Mouse (Mus musculus): ENCODE results near the gene Tcf3.

Gene Tcf3

DNA sequence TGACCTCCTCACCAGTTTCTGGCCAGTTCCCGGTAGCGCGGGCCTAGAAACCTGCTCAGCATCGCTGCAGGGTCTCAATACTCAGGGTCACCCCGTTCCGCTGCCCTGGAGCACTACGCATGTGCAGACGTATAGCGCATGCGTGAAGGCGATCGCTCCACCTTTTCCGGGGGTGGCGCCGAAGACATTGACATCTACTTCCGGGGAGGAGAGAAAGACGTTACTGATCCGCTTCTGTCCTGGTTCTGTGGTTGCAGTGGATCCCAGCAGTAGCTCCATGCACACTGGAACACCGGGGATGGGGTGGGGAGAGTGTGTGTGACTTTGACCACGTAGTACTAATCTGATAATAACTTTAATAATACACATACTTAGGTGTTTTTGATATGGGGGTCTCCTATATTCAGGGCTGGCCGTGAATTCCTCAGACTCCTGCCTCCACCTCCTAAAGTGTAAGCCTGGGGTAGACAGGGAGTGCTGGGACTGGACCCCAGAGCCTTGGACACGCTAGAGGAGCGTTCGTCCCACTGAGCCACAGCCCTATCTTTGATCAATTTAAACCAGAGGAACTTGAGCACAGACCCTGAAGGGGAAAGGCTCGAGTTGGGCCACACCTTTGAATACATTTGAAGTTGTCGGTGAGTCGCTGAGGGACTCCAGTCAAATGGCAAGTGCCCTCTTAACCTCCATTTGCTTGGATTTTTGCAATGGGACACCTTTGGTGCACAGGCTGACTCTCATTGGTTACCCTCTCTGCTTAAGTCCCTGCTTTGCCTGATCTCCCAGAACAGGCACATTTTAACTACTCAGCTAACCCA, 26.6 kb downstream of the Tcf3 start, which contains the start of gene Uqcr11:
TSS of gene Uqcr11 (minus strand) at position 147 of the 818 bp plus-strand sequence.
- peak; percentile 70 for DNase-seq (ENCODE audit: low spot score)

- no peak for DNase-seq (ENCODE audit: low spot score)
Measured at GRCm38 (mm10) chr10:80405481-80406173, 27.8 kb downstream of the Tcf3 start.

- no peak for DNase-seq (ENCODE audit: low spot score)
Measured at GRCm38 (mm10) chr10:80403044-80403692, 30.3 kb downstream of the Tcf3 start.

- DNase-seq (ENCODE audit: low spot score), result no peak
Measured at GRCm38 (mm10) chr10:80400704-80401161, 32.7 kb downstream of the Tcf3 start.

DNA sequence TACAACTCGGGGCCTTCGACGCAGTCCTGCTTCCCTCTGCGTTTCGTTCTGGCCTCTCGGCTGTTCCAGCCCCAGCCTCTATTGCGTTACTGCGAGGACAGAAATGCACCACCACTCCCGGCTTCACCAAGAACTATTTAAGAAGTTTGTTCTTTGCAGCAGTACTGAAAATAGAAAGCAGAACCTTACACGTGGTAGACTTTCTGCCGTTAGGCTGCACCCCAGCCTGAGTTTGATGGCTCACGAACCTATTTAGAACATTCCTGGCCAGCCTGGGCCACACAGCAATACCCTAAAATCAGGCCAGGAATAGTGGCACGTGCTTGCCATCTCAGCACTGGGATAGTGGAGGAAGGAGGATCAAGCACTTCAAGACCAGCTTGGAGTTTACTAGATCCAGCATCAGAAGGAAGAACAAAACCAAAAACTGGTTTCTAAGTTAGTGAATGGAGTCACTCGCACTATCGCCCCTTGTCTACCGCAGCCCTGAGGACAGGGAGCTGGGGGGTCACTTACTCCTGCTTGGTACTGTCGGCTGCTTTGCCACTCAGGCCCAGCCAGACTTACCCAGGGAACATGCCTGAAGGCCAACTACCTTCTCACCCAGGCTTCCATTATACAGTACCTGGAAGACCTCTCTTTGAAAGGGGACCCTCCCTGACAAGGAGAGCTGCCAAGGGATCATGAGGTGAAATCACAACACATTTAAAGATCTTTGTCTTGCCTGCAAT, 33.3 kb downstream of the Tcf3 start:
- no peak for DNase-seq (ENCODE audit: low spot score)

DNA sequence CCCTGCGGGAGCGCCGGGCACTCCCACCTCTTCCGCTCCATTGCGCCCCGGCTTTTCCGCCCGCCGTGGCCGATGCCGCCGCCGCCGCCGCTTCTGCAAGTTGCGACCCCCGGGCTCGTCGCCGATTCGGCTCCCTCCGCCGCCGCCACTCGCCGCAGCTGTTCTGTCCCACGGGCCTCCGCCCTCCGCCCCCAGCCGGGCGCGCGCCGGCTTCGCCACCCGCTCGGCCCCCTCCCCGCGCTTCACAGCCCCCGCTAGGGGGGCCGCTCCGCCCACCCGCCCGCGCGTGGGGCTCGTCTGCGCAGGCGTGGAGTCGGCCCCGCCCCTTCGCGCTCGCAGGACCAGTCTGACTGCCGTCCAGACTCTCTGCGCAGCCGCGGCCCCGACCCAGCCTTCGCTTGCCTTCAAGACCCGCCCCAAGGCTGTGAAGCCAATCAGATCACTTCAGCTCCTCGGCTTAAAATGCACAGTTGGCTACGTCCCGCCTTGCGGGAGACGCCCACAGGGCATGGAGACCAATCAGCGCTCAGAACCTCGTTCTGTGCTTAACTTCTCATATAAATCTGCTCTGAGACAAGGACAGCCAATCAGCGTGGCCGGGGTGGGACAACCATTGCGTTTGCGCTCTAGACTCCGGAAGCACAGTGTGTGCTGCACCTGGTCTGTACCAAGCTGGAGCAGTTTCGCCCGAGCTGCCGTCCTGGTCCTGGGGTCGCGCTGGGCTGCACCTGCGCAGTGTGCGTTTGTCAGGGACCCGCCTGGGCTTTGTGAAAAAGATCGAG, 34.1 kb downstream of the Tcf3 start, which contains the start of gene Mbd3:
TSS of gene Mbd3 (minus strand) at position 360 of the 782 bp plus-strand sequence.
- DNase-seq (ENCODE audit: low spot score), result peak; percentile 96

GRCm38 (mm10) chr10:80398719-80399190, 34.7 kb downstream of the Tcf3 start:
- peak; percentile 95 for DNase-seq (ENCODE audit: low spot score)

DNA sequence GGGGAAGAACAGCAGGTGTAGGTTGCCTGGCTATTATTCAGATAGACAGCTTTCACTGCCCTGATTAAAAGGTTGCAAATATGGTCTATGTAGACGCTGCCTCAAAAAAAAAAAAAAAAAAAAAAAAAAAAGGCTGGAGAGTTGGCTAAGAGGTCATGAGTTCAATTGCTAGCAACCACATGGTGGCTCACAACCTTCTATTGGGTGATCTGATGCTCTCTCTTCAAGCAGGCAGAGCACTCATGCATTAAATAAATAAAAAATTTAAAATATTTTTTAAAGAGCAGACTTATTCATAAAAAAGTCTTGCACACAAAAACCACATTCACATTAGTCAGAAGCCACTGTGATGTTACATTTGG, 35.3 kb downstream of the Tcf3 start:
- DNase-seq (ENCODE audit: low spot score), result no peak

DNA sequence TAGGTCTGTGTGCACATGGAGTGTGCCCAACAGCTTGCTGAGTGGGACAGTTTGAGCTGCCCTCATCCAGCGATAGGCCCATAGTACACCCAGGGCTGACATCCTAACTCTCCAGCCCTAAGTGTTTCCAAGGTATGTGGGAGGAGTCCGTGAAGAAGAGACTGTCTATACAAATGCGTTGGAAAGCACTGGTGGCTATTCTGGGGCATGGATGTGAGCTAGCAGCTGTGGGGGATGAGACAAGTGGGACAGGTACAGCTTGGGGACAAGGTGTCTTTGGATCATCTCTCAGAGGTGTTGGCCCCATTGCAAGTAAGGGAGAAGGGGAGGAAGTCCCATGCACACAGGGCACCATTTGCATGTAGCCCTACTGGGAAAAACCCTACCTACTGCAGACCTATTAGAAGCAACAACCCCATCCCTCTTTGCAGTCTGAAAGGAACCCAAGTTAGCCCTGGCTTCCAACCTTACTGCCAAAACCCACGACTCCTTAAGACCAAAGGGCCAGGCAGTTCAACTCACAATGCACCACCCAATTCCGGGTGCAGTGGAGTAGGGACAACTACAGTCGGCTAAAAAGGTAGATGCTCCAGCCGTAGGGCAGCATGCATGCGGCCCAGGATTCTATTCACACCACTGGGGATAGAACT, 35.8 kb downstream of the Tcf3 start:
- no peak for DNase-seq (ENCODE audit: low spot score)

DNA sequence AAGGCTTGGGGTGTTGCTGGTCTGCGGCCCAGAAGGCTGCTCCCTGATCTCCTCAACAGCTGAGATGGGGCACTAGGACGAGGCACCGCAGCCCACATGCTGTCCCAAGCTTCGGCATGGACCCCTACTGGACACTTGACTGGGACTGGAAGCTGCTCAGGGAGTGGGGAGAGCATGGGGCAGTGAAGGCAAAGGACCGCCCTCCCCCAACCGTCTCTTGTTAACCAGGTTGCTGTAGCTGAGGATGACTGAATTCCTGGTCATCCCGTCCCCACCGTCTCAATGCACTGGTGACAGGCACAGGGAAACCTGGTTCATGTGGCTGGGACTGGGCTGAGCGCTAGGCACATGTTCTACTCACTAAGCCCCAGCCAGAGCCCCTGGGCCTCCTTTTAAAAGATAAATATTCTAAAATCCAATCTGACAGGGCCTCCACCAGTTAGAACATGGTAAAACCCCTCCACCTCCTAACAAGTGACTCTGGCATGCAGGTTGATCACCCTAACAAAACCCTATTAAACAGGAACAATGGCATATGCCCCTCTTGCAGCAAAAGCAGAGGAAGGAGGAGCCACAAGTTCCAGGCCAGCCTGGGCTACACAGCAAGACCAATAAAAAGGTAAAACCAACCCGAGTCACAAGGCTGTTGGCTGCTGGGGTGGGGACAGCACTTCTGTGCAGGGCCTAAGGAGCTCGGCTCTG, 36.5 kb downstream of the Tcf3 start:
- DNase-seq (ENCODE audit: low spot score), result no peak

GRCm38 (mm10) chr10:80395025-80395627, 38.3 kb downstream of the Tcf3 start:
- no peak for DNase-seq (ENCODE audit: low spot score)

- DNase-seq (ENCODE audit: low spot score), result no peak
Measured at GRCm38 (mm10) chr10:80392687-80393086, 40.8 kb downstream of the Tcf3 start.

DNA sequence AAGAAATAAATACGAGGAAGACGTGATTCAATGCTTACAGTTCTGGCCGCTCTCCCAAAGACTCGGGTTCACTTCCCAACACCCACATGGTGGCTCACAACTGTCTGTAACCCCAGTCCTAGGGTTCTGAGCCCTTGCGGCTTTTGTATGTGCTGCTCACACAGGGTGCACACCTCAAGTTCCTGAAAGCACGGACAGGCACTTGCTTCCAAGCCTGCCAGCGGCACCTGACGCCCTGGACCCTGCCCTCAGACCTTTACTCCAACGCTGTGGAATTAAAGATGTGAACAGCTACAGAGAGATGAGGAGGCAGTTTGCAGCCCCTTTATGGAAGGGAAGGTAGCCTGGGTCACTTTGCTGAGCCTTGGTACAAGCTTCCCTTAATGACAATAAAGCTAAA, 42.8 kb downstream of the Tcf3 start:
- no peak for DNase-seq (ENCODE audit: low spot score)

- DNase-seq (ENCODE audit: low spot score), result no peak
Measured at GRCm38 (mm10) chr10:80389185-80389708, 44.2 kb downstream of the Tcf3 start.

DNA sequence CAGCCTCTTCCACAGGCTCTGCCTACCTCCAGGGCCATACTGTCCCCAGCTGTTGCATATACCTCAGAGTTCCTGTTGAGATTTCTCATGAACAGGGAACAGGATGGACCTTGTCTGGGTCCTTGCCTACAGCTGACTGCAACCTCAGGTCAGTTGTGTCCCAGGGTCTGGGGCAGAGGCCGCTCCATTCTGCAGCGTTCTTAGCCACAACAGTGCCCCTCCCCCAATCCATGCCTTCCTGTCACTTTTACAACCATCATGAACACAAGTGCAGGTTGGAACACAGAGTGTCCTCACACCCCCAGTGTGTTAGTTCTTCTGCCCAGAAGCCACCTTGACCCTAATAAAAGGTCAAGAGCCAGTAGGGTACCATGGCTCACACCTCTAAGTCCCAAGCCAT, 44.7 kb downstream of the Tcf3 start:
- DNase-seq (ENCODE audit: low spot score), result no peak

GRCm38 (mm10) chr10:80387522-80387959, 45.9 kb downstream of the Tcf3 start, which contains the start of gene Mex3d:
Gene Mex3d (minus strand): TSS chr10:80387659.
- DNase-seq (ENCODE audit: low spot score), result peak; percentile 71

DNA sequence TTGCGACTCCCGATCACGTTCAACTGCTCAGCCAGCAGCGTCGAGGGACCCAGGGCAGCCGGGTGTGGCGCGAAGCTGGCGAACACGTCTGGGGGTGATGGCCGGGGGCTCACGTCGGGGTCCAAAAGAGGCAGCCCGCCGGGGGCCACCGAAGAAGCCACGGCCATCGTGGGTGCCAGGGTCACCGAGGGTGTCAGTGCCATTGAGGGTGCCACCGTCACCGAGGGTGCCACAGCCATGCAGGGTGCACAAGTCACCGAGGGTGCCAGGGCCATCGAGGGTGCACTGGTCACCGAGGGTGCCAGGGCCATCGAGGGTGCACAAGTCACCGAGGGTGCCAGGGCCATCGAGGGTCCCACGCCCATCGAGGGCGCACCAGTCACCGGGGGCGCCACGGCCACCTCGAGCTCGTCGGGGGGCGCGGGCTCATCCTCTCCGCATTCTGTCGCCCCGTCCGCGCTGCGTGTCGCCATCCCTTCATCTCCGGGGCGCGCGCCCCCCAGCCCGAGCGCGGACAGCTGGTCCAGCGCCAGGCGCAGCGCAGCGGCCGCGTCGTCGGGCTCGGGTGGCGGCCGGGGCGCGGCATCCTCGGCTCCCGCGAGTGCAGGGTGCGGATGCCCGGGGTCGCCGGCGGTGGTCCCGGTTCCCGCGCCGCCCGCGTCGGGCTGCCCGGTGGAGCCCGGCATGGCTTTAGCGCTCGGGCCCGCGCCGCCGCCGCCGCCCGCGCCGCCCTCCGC, 46.5 kb downstream of the Tcf3 start:
- DNase-seq (ENCODE audit: low spot score), result no peak

Measured in ovary, postnatal 10 days (tissue).